Mouse (Mus musculus) MEL (cell line): ENCODE data around the gene Zfp408.

ENCODE experiments used
- CTCF ChIP-seq, 3 experiments: IDR thresholded peaks in 2 of 3; conservative IDR thresholded peaks in 1 of 3; 2 replicates each; pipeline ENCODE4 v1.5.1; 2011 to 2012; ENCODE audit warnings: low read length in 3 of 3, low read depth in 2 of 3, mild to moderate bottlenecking in 2 of 3, improper control_type of control experiment in 1 of 3, inconsistent platforms in 1 of 3, mixed read lengths in 1 of 3, moderate library complexity in 1 of 3; ENCODE audit not compliant: control insufficient read depth in 1 of 3, insufficient read depth in 1 of 3, poor library complexity in 1 of 3, severe bottlenecking in 1 of 3
- ELF1 ChIP-seq: IDR thresholded peaks from 2 replicates; pipeline ENCODE4 v1.6.1; 2014; ENCODE audit warnings: low read depth, mild to moderate bottlenecking, inconsistent platforms, low read length, improper control_type of control experiment, moderate library complexity
- EP300 ChIP-seq, 2 experiments: IDR thresholded peaks; 2 replicates each; pipeline ENCODE4 v1.6.1; 2011; ENCODE audit warnings: improper control_type of control experiment in 2 of 2, low read length in 2 of 2, low read depth in 1 of 2, mild to moderate bottlenecking in 1 of 2
- HCFC1 ChIP-seq: IDR thresholded peaks from 2 replicates; pipeline ENCODE4 v1.6.1; 2012; ENCODE audit warnings: low read depth, mild to moderate bottlenecking, inconsistent platforms, low read length, improper control_type of control experiment, moderate library complexity
- KAT2A ChIP-seq: conservative IDR thresholded peaks from 2 replicates; pipeline ENCODE4 v1.6.1; 2012; ENCODE audit warnings: low read depth, low read length, improper control_type of control experiment, inconsistent platforms
- MAFK ChIP-seq: IDR thresholded peaks from 2 replicates; pipeline ENCODE4 v1.6.1; 2011; ENCODE audit warnings: low read depth, mild to moderate bottlenecking, low read length, improper control_type of control experiment, borderline replicate concordance
- MAZ ChIP-seq: IDR thresholded peaks from 2 replicates; pipeline ENCODE4 v1.6.1; 2012; ENCODE audit warnings: low read depth, mild to moderate bottlenecking, inconsistent platforms, low read length, improper control_type of control experiment
- MXI1 ChIP-seq: IDR thresholded peaks from 2 replicates; pipeline ENCODE4 v1.6.1; 2011; ENCODE audit warnings: mild to moderate bottlenecking, low read depth, low read length, improper control_type of control experiment
- POLR2A ChIP-seq, 2 experiments: IDR thresholded peaks; 2 replicates each; pipeline ENCODE4 v1.6.1; 2011 to 2012; ENCODE audit warnings: low read length in 2 of 2, mild to moderate bottlenecking in 2 of 2, control low read depth in 1 of 2, improper control_type of control experiment in 1 of 2, low read depth in 1 of 2, moderate library complexity in 1 of 2; ENCODE audit not compliant: control insufficient read depth in 1 of 2, insufficient read depth in 1 of 2, poor library complexity in 1 of 2
- TAL1 ChIP-seq: IDR thresholded peaks from 2 replicates; pipeline ENCODE4 v1.6.1; 2012; ENCODE audit warnings: mild to moderate bottlenecking, inconsistent platforms, low read length, moderate library complexity, mixed read lengths
- TBP ChIP-seq: IDR thresholded peaks from 2 replicates; pipeline ENCODE4 v1.8.0; 2011; ENCODE audit warnings: low read depth, low read length, improper control_type of control experiment
- TCF12 ChIP-seq: IDR thresholded peaks from 2 replicates; pipeline ENCODE4 v1.6.1; 2014; ENCODE audit warnings: low read depth, mild to moderate bottlenecking, inconsistent platforms, low read length, improper control_type of control experiment, moderate library complexity
- UBTF ChIP-seq: IDR thresholded peaks from 2 replicates; pipeline ENCODE4 v1.6.1; 2012; ENCODE audit warnings: low read depth, mild to moderate bottlenecking, inconsistent platforms, low read length, improper control_type of control experiment, moderate library complexity, borderline replicate concordance; ENCODE audit not compliant: insufficient read depth
- USF1 ChIP-seq: IDR thresholded peaks from 2 replicates; pipeline ENCODE4 v1.6.1; 2014; ENCODE audit warnings: low read depth, mild to moderate bottlenecking, inconsistent platforms, low read length, improper control_type of control experiment, moderate library complexity

DNA sequence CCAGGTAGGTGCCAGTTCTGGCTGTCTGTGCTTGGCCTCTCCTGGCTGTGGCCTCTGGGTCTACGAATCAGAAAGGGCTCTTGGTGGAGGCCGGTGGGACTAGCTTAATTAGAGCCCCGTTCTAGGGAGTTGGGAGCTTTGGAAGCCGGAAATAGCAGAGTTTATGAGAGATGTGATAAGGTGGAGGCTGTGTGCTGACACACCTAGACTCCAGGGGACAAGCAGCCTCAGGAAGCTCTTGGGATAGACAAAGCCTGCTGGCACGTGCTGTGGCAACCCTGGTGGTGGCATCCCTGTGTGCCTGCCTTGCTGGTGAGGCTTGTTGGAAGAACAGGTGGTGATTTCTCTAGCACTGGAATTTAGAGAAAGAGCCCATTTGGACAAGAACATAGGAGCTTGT, 5.8 kb upstream of the Zfp408 start:
- TF ChIP-seq MAZ (no peak), EP300 (IDR thresholded peaks at IDR 0.05; ENCODE audit: low read depth in 1 of 2, low read length in 2 of 2) (no peak), MAFK (no peak), UBTF (no peak), CTCF (IDR thresholded peaks at IDR 0.05 in 2 of 3, conservative IDR thresholded peaks at IDR 0.05 in 1 of 3; ENCODE audit: control insufficient read depth in 1 of 3, insufficient read depth in 1 of 3, low read depth in 2 of 3, low read length in 3 of 3, poor library complexity in 1 of 3, severe bottlenecking in 1 of 3) (no peak), POLR2A (IDR thresholded peaks at IDR 0.05; ENCODE audit: control insufficient read depth in 1 of 2, insufficient read depth in 1 of 2, low read depth in 1 of 2, low read length in 2 of 2, poor library complexity in 1 of 2) (no peak), KAT2A (no peak), USF1 (no peak), TBP (no peak), ELF1 (no peak), HCFC1 (no peak), TCF12 (no peak), MXI1 (no peak), TAL1 (no peak)
